Mouse (Mus musculus): ENCODE results near the gene Iapp. TPM values are rescaled to one million over a fixed set of nuclear protein-coding genes. Genes with fewer than 3 reads are reported as not detected.
"Not testable (repeated sequence)": the region's sequence is repeated elsewhere in the genome, so short reads cannot be mapped to it uniquely, and the experiment has no call there.

Iapp gene
- polyA plus RNA-seq (2014; fragmentation: Nextera tagmentation; extraction: Ambion mirVana) = not detected in 2 replicates

GRCm38 (mm10) chr6:142298098-142298497 lies at the start of gene Iapp:
Iapp (plus strand) TSS chr6:142298423.
- Histone ChIP-seq H3K4me3 (replicated peaks; ENCODE audit: low read length) (no peak within 1 kb of the TSS), H3K4me2 (replicated peaks) (no peak within 1 kb of the TSS), H3K36me3 (replicated peaks; ENCODE audit: control insufficient read depth, insufficient read depth) (no peaks in the 10 kb centered on the region), H3K4me1 (replicated peaks; ENCODE audit: control insufficient read depth, insufficient read depth, low read length) (no peaks in the 10 kb centered on the region), H3K9me3 (ENCODE audit: control insufficient read depth, low read length) (no peaks in the 10 kb centered on the region), H3K27me3 (ENCODE audit: control insufficient read depth, insufficient read depth, low read length) (no peaks in the 10 kb centered on the region), H3K27ac (no peak within 1 kb of the TSS), H3K9ac (no peak within 1 kb of the TSS)
- no peak for DNase-seq (ENCODE audit: low spot score)
- no peak for ATAC-seq (ENCODE audit: low FRiP score)
- WGBS = 54% methylated on average over 4 of the region's 4 CpGs

- H3K27me3 ChIP-seq (ENCODE audit: control insufficient read depth, insufficient read depth, low read length); H3K4me3 ChIP-seq (replicated peaks; ENCODE audit: low read length); H3K27ac ChIP-seq; H3K9ac ChIP-seq; H3K4me1 ChIP-seq (replicated peaks; ENCODE audit: control insufficient read depth, insufficient read depth, low read length); H3K9me3 ChIP-seq (ENCODE audit: control insufficient read depth, low read length); H3K36me3 ChIP-seq (replicated peaks; ENCODE audit: control insufficient read depth, insufficient read depth); H3K4me2 ChIP-seq (replicated peaks); DNase-seq (ENCODE audit: low spot score); ATAC-seq (ENCODE audit: low FRiP score): not testable (repeated sequence)
- WGBS = 97% methylated on average over 1 of the region's 1 CpGs
Measured at GRCm38 (mm10) chr6:142250738-142251307, 47.4 kb upstream of the Iapp start.

GRCm38 (mm10) chr6:142275721-142276442 lies 22.3 kb upstream of the Iapp start:
- H3K4me2 ChIP-seq (replicated peaks) = no peak overlapping the region
- no peaks in the 10 kb centered on the region for H3K36me3 ChIP-seq (replicated peaks; ENCODE audit: control insufficient read depth, insufficient read depth)
- H3K9ac ChIP-seq = no peak overlapping the region
- H3K9me3 ChIP-seq (ENCODE audit: control insufficient read depth, low read length) = no peaks in the 10 kb centered on the region
- 2% methylated on average over 4 of the region's 4 CpGs for WGBS
- H3K27ac ChIP-seq = no peak overlapping the region
- H3K4me1 ChIP-seq (replicated peaks; ENCODE audit: control insufficient read depth, insufficient read depth, low read length) = no peaks in the 10 kb centered on the region
- ATAC-seq (ENCODE audit: low FRiP score) = no peak
- H3K4me3 ChIP-seq (replicated peaks; ENCODE audit: low read length) = no peak overlapping the region
- no peak for DNase-seq (ENCODE audit: low spot score)
- H3K27me3 ChIP-seq (ENCODE audit: control insufficient read depth, insufficient read depth, low read length) = no peaks in the 10 kb centered on the region

- Histone ChIP-seq H3K9me3 (ENCODE audit: control insufficient read depth, low read length) (no peaks in the 10 kb centered on the region), H3K27me3 (ENCODE audit: control insufficient read depth, insufficient read depth, low read length) (no peaks in the 10 kb centered on the region), H3K4me2 (replicated peaks) (no peak overlapping the region), H3K4me1 (replicated peaks; ENCODE audit: control insufficient read depth, insufficient read depth, low read length) (no peaks in the 10 kb centered on the region), H3K36me3 (replicated peaks; ENCODE audit: control insufficient read depth, insufficient read depth) (no peaks in the 10 kb centered on the region), H3K27ac (no peak overlapping the region), H3K4me3 (replicated peaks; ENCODE audit: low read length) (no peak overlapping the region), H3K9ac (no peak overlapping the region)
- DNase-seq (ENCODE audit: low spot score) = no peak
- ATAC-seq (ENCODE audit: low FRiP score) = no peak
- 57% methylated on average over 12 of the region's 12 CpGs for WGBS
Measured at GRCm38 (mm10) chr6:142289413-142290118, 8.7 kb upstream of the Iapp start.

- Histone ChIP-seq H3K36me3 (replicated peaks; ENCODE audit: control insufficient read depth, insufficient read depth) (no peaks in the 10 kb centered on the region), H3K9me3 (ENCODE audit: control insufficient read depth, low read length) (peaks cover 9% of the 10 kb centered on the region; the same call in 1 of the 2 replicates), H3K27me3 (ENCODE audit: control insufficient read depth, insufficient read depth, low read length) (no peaks in the 10 kb centered on the region), H3K4me1 (replicated peaks; ENCODE audit: control insufficient read depth, insufficient read depth, low read length) (no peaks in the 10 kb centered on the region), H3K4me2 (replicated peaks) (no peak overlapping the region), H3K9ac (no peak overlapping the region), H3K27ac (no peak overlapping the region), H3K4me3 (replicated peaks; ENCODE audit: low read length) (no peak overlapping the region)
- DNase-seq (ENCODE audit: low spot score) (no peak), ATAC-seq (ENCODE audit: low FRiP score) (no peak)
Measured at GRCm38 (mm10) chr6:142305076-142305475, 6.9 kb downstream of the Iapp start.

- no peak overlapping the region for H3K4me2 ChIP-seq (replicated peaks)
- 90% methylated on average over 5 of the region's 5 CpGs for WGBS
Measured at GRCm38 (mm10) chr6:142314285-142314684, 16.1 kb downstream of the Iapp start.

GRCm38 (mm10) chr6:142317106-142317505 lies 18.9 kb downstream of the Iapp start:
- Histone ChIP-seq H3K9ac (no peak overlapping the region), H3K27me3 (ENCODE audit: control insufficient read depth, insufficient read depth, low read length) (no peaks in the 10 kb centered on the region), H3K4me1 (replicated peaks; ENCODE audit: control insufficient read depth, insufficient read depth, low read length) (no peaks in the 10 kb centered on the region), H3K9me3 (ENCODE audit: control insufficient read depth, low read length) (no peaks in the 10 kb centered on the region), H3K36me3 (replicated peaks; ENCODE audit: control insufficient read depth, insufficient read depth) (no peaks in the 10 kb centered on the region), H3K4me2 (replicated peaks) (no peak overlapping the region), H3K27ac (no peak overlapping the region), H3K4me3 (replicated peaks; ENCODE audit: low read length) (no peak overlapping the region)
- ATAC-seq (ENCODE audit: low FRiP score) = no peak
- DNase-seq (ENCODE audit: low spot score) = no peak

More at GRCm38 (mm10) chr6:142314285-142314684, 16.1 kb downstream of the Iapp start:
- no peaks in the 10 kb centered on the region for H3K36me3 ChIP-seq (replicated peaks; ENCODE audit: control insufficient read depth, insufficient read depth)
- H3K9me3 ChIP-seq (ENCODE audit: control insufficient read depth, low read length) = peaks cover 6% of the 10 kb centered on the region; the same call in 1 of the 2 replicates
- H3K27ac ChIP-seq = no peak overlapping the region
- H3K4me3 ChIP-seq (replicated peaks; ENCODE audit: low read length) = no peak overlapping the region
- no peaks in the 10 kb centered on the region for H3K27me3 ChIP-seq (ENCODE audit: control insufficient read depth, insufficient read depth, low read length)
- no peak for ATAC-seq (ENCODE audit: low FRiP score)
- no peaks in the 10 kb centered on the region for H3K4me1 ChIP-seq (replicated peaks; ENCODE audit: control insufficient read depth, insufficient read depth, low read length)
- H3K9ac ChIP-seq = no peak overlapping the region
- DNase-seq (ENCODE audit: low spot score) = no peak

GRCm38 (mm10) chr6:142322881-142323280 lies 24.7 kb downstream of the Iapp start, which contains the start of gene Slco1a5:
Slco1a5 (minus strand) TSS chr6:142322981.
- H3K4me3 ChIP-seq (replicated peaks; ENCODE audit: low read length) = no peak within 1 kb of the TSS
- no peak within 1 kb of the TSS for H3K4me2 ChIP-seq (replicated peaks)
- DNase-seq (ENCODE audit: low spot score) (no peak), ATAC-seq (ENCODE audit: low FRiP score) (no peak)
- H3K27ac ChIP-seq = no peak within 1 kb of the TSS
- H3K9me3 ChIP-seq (ENCODE audit: control insufficient read depth, low read length) = no peaks in the 10 kb centered on the region
- no peaks in the 10 kb centered on the region for H3K27me3 ChIP-seq (ENCODE audit: control insufficient read depth, insufficient read depth, low read length)
- no peaks in the 10 kb centered on the region for H3K36me3 ChIP-seq (replicated peaks; ENCODE audit: control insufficient read depth, insufficient read depth)
- no peak within 1 kb of the TSS for H3K9ac ChIP-seq
- H3K4me1 ChIP-seq (replicated peaks; ENCODE audit: control insufficient read depth, insufficient read depth, low read length) = no peaks in the 10 kb centered on the region
- WGBS = 12% methylated on average over 4 of the region's 4 CpGs

- DNase-seq (ENCODE audit: low spot score) (no peak), ATAC-seq (ENCODE audit: low FRiP score) (no peak)
- WGBS = 83% methylated on average over 3 of the region's 3 CpGs
- Histone ChIP-seq H3K4me1 (replicated peaks; ENCODE audit: control insufficient read depth, insufficient read depth, low read length) (no peaks in the 10 kb centered on the region), H3K9me3 (ENCODE audit: control insufficient read depth, low read length) (no peaks in the 10 kb centered on the region), H3K27me3 (ENCODE audit: control insufficient read depth, insufficient read depth, low read length) (no peaks in the 10 kb centered on the region), H3K36me3 (replicated peaks; ENCODE audit: control insufficient read depth, insufficient read depth) (no peaks in the 10 kb centered on the region), H3K4me2 (replicated peaks) (no peak overlapping the region), H3K4me3 (replicated peaks; ENCODE audit: low read length) (no peak overlapping the region), H3K27ac (no peak overlapping the region), H3K9ac (no peak overlapping the region)
Measured at GRCm38 (mm10) chr6:142326598-142326997, 28.4 kb downstream of the Iapp start.

Data from hindbrain, embryonic 14.5 days (tissue).